Mouse (Mus musculus) monocyte, adult 5-6 weeks (primary cell): Measurements from ENCODE around the gene Spata2l. TPM values are rescaled to one million over a fixed set of nuclear protein-coding genes. Genes with fewer than 3 reads are reported as not detected.
"Not testable (repeated sequence)": the region's sequence is repeated elsewhere in the genome, so short reads cannot be mapped to it uniquely, and the experiment has no call there.

Source experiments
- ATAC-seq: fragments of 153-309, 156-312 bp; replicated peaks from 2 replicates; pipeline ENCODE4 v1.8.0; 2017; ENCODE audit warnings: mild to moderate bottlenecking; ENCODE audit not compliant: low TSS enrichment, insufficient number of reproducible peaks, severe bottlenecking, poor library complexity, low FRiP score
- total RNA-seq: library from RNA; stranded (forward); fragments of 200-1000, 200-491, 200-594 nt; gene quantifications from 3 replicates; pipeline ENCODE4 v1.2.3, GENCODE M21; 2017

The Spata2l gene
- total RNA-seq, 1 experiment from 2014 or later: 0.95 TPM

GRCm38 (mm10) chr8:123250940-123251339 lies 14.9 kb upstream of the Spata2l start:
- ATAC-seq: no peak

DNA sequence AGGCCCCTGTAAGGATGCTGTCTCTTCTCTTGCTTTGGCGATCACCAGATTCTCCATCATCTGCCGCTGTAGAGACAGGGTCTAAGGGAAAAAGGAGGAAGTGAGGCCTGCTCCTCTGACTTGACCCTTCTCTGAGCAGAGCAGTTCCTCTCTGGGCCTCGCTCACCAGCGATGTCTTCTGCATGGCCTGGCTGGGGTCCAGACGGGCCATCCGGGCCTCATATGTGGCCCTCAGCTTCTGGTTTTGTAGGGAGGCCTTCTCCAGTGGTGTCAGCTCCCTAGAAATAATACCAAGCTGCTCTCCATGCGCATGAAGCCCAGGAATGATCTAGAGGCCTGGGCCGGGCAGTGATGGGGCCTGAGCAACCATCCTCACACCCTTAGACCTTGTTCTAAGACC lies 12.6 kb upstream of the Spata2l start:
- ATAC-seq: peak; percentile 56

DNA sequence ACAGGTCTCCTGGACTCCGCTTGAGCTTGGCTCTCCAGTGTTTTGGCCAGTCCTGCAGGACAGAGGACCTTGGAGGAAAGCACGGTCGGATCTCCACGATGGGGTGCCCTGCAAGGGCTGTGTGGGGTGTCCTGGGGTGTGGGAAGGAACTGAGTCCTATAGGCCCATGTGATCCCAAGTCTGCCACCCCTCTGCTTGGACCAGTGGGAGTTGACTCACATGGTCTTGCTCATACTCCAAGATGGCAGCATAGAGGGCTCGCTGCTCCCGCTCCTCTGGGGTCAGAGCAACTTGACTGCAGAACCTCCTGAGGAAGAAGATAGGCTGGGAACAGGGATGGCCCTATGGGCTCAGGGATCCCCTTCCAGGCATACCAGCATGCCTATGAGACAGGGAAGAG lies 11.7 kb upstream of the Spata2l start:
- no peak for ATAC-seq

- no peak for ATAC-seq
Measured at GRCm38 (mm10) chr8:123245543-123245942, 9.5 kb upstream of the Spata2l start.

DNA sequence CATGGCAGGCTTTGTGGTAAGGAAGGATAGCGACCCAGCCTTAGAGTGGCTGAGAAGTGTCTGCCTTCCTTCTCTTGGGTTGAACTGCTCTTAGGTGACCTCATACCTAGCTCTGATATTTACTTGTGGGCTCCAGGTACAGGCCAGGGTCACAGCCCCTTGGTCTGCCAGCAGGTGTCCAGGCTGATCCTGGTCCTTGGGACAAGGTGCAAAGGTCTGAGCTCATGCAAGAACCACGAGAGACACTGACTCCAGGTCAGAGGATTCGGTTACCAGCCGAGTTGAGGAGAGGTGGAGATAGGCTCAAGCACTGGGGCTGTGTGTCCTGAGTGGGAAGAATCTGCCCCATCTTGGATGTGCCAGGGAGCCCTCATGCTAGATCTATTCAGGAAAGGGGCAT lies 8.3 kb upstream of the Spata2l start:
- ATAC-seq: no peak

DNA sequence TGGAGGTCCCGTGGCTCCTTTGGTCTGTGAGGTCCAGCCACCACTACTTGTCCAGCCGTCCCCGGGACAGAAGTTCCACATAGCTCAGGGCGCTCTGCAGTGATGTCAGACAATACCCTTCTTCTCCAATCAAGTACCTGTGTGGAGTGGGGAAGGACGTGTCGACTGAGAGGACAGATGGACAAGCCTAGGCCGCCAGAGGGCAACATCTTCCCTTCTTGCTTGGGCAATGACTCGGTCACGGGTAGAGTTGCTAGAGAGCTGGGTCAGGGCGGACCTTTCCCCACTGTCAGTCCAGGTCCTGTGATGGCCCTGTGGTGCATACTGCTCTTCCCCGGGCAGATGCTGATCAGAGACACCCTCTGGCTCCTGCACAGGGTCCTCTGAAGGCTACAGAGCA lies 7.0 kb upstream of the Spata2l start:
- no peak for ATAC-seq

- ATAC-seq: no peak
Measured at GRCm38 (mm10) chr8:123242107-123242923, 6.3 kb upstream of the Spata2l start.

DNA sequence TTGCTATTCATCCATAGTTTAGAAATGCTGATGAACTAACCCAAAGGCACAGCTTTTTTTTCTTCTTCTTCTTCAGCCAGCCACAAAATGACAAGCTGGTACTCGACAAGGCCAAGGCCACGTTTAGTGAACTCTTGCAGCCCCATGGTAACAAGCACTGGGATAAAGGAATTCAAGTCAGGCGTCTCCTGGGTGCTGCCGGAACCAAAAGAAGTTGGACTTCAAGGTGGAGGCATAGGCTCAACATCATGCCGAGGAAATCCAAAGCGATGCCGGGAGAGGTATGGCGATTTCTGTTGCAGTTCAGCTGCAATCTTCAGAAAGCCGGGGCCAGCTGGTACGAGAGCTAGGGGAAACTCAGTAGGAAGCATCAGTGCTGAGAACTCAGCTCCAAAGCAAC lies 3.4 kb upstream of the Spata2l start:
- no peak for ATAC-seq

- no peak for ATAC-seq
Measured at GRCm38 (mm10) chr8:123234918-123235519, 1.0 kb downstream of the Spata2l start.

GRCm38 (mm10) chr8:123233760-123234159 lies 2.3 kb downstream of the Spata2l start:
- ATAC-seq: no peak

GRCm38 (mm10) chr8:123233300-123233699 lies 2.7 kb downstream of the Spata2l start:
- no peak for ATAC-seq

GRCm38 (mm10) chr8:123232553-123232952 lies 3.5 kb downstream of the Spata2l start:
- ATAC-seq: no peak

GRCm38 (mm10) chr8:123231742-123232141 lies 4.3 kb downstream of the Spata2l start:
- no peak for ATAC-seq

GRCm38 (mm10) chr8:123230326-123230725 lies 5.7 kb downstream of the Spata2l start:
- not testable (repeated sequence) for ATAC-seq

- no peak for ATAC-seq
Measured at GRCm38 (mm10) chr8:123228416-123228815, 7.6 kb downstream of the Spata2l start.

- peak; percentile 91 for ATAC-seq
Measured at GRCm38 (mm10) chr8:123224278-123225266, 11.5 kb downstream of the Spata2l start, which contains the start of gene Cdk10. Cdk10 (plus strand) TSS chr8:123224842.

- no peak for ATAC-seq
Measured at GRCm38 (mm10) chr8:123220917-123221316, 15.1 kb downstream of the Spata2l start.

GRCm38 (mm10) chr8:123215430-123215829 lies 20.6 kb downstream of the Spata2l start:
- ATAC-seq: no peak

GRCm38 (mm10) chr8:123213118-123213772 lies 22.8 kb downstream of the Spata2l start:
- ATAC-seq: no peak
